ENCODE assay signal across 30 mouse cellular contexts in the genomic region with DNA sequence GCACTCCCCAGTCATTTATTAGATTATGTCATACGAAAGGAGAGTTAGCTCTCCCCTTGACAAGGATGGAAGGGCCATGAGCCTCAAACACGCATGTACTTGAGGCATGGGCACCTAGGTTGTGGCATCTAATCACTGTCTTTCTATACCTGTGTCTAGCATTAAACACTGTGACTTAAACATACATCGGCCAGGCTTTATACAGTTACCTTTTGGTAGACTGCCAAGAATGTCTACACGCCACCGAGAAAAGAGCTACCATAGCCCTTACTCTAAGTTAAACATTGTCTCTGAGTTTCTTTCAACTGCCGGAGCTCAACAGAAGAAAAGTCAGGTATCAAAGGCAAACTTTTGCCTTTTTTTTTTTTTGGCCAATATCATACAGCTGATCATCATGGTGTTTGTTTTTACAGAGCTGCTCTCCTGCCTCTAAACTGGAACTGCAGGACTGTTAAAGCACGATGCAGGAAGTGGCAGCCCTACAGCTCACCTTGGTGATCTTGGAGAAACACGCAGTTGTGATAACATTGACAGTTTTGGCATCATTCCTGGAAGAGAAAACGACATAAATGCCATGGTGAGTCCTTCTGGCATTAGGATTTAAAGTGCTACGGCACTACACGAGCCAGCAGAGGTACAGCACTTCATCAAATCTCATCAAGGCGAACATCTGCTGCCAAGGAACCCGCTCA. TPM values are rescaled to one million over a fixed set of nuclear protein-coding genes. Genes with fewer than 3 reads are reported as not detected.
"Had no signal": no experiment of that assay in that cellular context is flagged by ENCODE, and none has a peak within 500 bp of the region (broad histone marks: within the 10 kb centered on the region; RNA-seq: fewer than 3 reads in every experiment).

No protein-coding gene starts in this region.

- H3K9me3 ChIP-seq: liver, embryonic 13.5 days; megakaryocyte, embryonic 14.5 days; midbrain, embryonic 10.5 days; midbrain, embryonic 13.5 days; neural tube, embryonic 13.5 days had no signal

- H3K4me1 ChIP-seq: liver, embryonic 13.5 days; midbrain, embryonic 10.5 days; midbrain, embryonic 13.5 days; neural tube, embryonic 13.5 days had no signal

- H3K27me3 ChIP-seq: liver, embryonic 13.5 days; megakaryocyte, embryonic 14.5 days; midbrain, embryonic 13.5 days; neural tube, embryonic 13.5 days had no signal

- H3K9ac ChIP-seq: liver, embryonic 13.5 days; midbrain, embryonic 13.5 days; neural tube, embryonic 13.5 days had no signal

- H3K4me3 ChIP-seq: left cerebral cortex, adult 2 months; liver, embryonic 13.5 days; megakaryocyte, embryonic 14.5 days; midbrain, embryonic 10.5 days; midbrain, embryonic 13.5 days; myocyte; neural tube, embryonic 13.5 days had no signal

- DNase-seq: kidney, adult 2 months; kidney, postnatal 25 days; layer of hippocampus, postnatal 36 days; liver, embryonic 13.5 days; lung, adult 2 months; lung, postnatal 14 days; retina, postnatal 1 day; thymus, adult 2 months; thymus, postnatal 14 days; thymus, postnatal 4 days had no signal

- H3K27ac ChIP-seq: kidney, postnatal 0 days; left cerebral cortex, adult 2 months; liver, embryonic 13.5 days; macrophage; midbrain, embryonic 10.5 days; midbrain, embryonic 13.5 days; neural tube, embryonic 13.5 days had no signal

- ATAC-seq: midbrain, embryonic 13.5 days; midbrain, embryonic 16.5 days had no signal

- H3K4me2 ChIP-seq: liver, embryonic 13.5 days; midbrain, embryonic 13.5 days; neural tube, embryonic 13.5 days had no signal

RNA-seq across cellular contexts. Expression of gene Cxcl9, which starts 25.6 kb away (rescaled TPM):
- total RNA-seq: layer of hippocampus, postnatal 10 days; layer of hippocampus, postnatal 36 days; left cerebral cortex, adult 2 months; left cerebral cortex, postnatal 10 days; left cerebral cortex, postnatal 36 days; monocyte, adult 5-6 weeks had no signal
- polyA plus RNA-seq: kidney, embryonic 14.5 days; limb, embryonic 11.5 days; liver, embryonic 13.5 days; lung, embryonic 16.5 days; midbrain, embryonic 10.5 days; midbrain, embryonic 13.5 days; midbrain, embryonic 16.5 days; neural tube, embryonic 13.5 days; stomach, embryonic 14.5 days had no signal

RNA-seq across cellular contexts. Expression of gene Art3, which starts 29.3 kb away (rescaled TPM):
- total RNA-seq: neutrophil, adult 5-6 weeks had no signal
- polyA plus RNA-seq: macrophage had no signal

RNA-seq across cellular contexts. Expression of gene Ppef2, which starts 46.2 kb away (rescaled TPM):
- total RNA-seq: liver, adult 2 months; monocyte, adult 5-6 weeks had no signal
- polyA plus RNA-seq: liver, embryonic 13.5 days; liver, embryonic 16.5 days; macrophage had no signal
